Mouse (Mus musculus) T-helper 17 cell (primary cell): Measurements from ENCODE around the gene Limk1.

Experiments
- in situ Hi-C, 2 experiments: fragments of 300-600 bp; cut with MboI, MseI; formaldehyde crosslinking; loops; 1 replicate in 1 of 2; 2 replicates in 1 of 2; pipeline ENCODE4 v1.15.1; 2025; ENCODE audit warnings: high pct_unique_total_duplicates in 2 of 2

Limk1 gene

GRCm38 (mm10) chr5:134688086-134688717 lies at the start of gene Limk1:
TSS of gene Limk1 (minus strand) at chr5:134688598.
- in situ Hi-C loops = no loop called here

- in situ Hi-C loops = no loop called here
These were observed 46.5 kb upstream of the Limk1 start for GRCm38 (mm10) chr5:134734920-134735319.

DNA sequence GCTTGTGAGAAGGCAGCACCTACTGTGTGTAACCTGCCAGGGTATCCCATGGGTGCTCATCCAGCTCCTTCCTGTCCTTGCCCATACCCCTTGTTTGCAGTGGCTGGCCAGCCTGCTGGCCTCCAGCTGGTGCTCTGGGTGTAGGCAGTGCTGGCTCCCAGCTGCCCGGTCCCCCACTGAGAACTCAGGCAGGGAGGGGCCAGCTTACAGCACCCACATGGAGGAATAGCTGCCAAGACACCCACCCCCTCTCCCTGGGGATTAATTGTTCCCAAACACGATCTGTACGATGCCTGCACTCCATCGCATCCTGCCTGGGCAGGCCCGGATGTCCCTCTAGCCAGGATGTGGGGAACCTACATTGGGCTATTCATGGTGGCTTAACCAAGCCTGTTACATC lies 45.7 kb upstream of the Limk1 start:
- in situ Hi-C loops = no loop called here

- in situ Hi-C loops = no loop called here
These were observed 44.8 kb upstream of the Limk1 start for GRCm38 (mm10) chr5:134733241-134733640.

DNA sequence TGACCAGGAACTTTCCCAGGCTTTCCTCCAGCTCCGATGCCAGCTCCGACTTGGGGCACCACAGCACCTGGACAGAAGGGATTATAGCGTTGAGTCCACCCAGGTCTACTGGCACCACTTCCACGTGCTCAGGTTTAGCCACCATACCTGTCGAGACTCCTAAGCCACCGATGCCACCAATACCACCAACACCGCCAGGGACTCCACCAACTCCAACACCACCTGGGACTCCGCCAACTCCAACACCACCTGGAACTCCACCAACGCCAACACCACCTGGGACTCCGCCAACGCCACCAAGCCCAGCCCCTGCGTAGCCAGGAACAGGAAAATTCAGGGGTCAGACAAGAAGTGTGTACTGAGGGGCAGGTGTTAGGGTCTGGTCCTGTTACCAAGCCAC lies 40.7 kb upstream of the Limk1 start:
- in situ Hi-C loops = no loop called here

DNA sequence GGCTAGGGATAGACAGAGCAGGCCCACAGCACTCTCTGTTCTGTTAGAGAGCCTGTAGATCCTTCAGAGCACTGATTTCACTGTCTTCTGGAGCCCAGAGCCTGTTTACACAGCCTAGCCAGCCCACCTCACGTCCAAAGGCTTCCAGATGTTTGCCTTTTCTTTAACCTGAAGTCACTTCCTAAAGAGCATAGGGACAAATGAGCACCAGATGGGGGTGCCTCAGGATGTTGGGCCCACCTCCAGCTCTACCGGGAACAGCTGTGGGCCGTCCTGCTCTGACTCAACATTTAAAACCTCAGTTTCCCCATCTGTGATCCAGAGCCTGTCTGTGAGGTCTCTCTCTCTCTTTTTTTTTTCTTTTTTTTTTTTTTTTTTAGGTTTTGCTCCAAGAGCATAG lies 40.1 kb upstream of the Limk1 start:
- in situ Hi-C loops = no loop called here

GRCm38 (mm10) chr5:134727001-134727639 lies 38.7 kb upstream of the Limk1 start:
- in situ Hi-C loops = no loop called here

- in situ Hi-C loops = no loop called here
These were observed 36.9 kb upstream of the Limk1 start for GRCm38 (mm10) chr5:134725299-134725698.

GRCm38 (mm10) chr5:134720058-134720457 lies 31.7 kb upstream of the Limk1 start:
- in situ Hi-C loops = no loop called here

DNA sequence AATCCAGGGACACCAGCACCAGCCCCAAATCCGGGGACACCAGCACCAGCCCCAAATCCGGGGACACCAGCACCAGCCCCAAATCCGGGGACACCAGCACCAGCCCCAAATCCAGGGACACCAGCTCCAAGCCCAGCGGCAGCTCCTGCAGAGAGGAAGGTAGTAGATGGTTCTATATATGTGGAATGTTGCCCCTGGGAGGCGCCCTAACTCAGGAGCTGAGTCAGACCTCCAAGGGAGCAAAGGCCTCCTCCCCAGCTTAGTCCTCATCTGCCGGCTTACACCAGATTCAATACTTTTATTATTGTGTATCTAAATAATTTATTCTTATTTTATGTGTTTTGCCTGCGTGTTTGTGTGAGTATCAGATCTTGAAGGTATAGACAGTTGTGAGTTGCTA lies 22.7 kb upstream of the Limk1 start:
- in situ Hi-C loops = no loop called here

- in situ Hi-C loops = loop anchor here (5.0 to 10.0 kb wide), 2 partner anchors 54 to 207 kb away; no protein-coding TSS in a partner anchor
These were observed 20.9 kb upstream of the Limk1 start for GRCm38 (mm10) chr5:134709275-134709674.

GRCm38 (mm10) chr5:134704157-134704556 lies 15.8 kb upstream of the Limk1 start:
- in situ Hi-C loops = loop anchor here (5.0 to 10.0 kb wide), 2 partner anchors 49 to 202 kb away; no protein-coding TSS in a partner anchor

DNA sequence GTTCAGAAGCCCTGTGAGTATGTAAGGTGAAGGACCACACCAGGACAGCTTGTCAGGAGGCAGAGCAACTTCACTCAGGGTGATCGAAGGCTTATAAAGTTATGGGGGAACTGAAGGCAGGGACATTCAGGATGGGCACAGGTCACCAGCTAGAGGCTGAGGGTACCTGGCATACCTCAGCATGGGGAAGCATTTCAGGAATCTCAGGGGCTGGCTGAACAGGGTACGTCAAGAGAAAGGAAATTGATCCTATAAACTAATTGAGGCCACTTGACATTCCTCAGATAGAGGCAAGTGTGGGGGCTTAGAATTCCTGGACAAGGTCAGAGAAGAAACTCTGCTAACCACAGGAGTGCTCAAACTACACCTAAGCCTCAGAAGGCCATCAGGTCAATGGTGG lies 7.1 kb upstream of the Limk1 start:
- in situ Hi-C loops = no loop called here

DNA sequence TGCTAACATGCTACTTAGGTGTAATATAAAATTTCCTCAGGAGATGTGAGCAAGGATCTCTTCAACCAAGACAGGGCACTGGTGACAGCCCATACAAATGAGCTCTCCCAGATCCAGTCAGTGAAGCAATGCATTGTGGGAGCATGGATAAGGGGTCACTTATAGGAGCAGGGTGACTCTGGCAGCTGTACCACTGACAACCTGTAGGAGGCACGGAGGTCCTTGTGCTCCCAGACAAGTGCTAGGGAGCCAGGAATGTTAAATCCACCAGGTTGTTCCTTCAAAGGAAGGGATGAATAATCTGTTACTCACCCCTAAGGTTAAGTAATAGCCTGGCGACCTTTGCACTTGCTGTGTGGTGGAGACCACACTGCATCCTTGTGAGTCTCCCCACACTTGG lies 6.7 kb upstream of the Limk1 start:
- in situ Hi-C loops = no loop called here

GRCm38 (mm10) chr5:134692704-134693103 lies 4.3 kb upstream of the Limk1 start:
- in situ Hi-C loops = no loop called here

DNA sequence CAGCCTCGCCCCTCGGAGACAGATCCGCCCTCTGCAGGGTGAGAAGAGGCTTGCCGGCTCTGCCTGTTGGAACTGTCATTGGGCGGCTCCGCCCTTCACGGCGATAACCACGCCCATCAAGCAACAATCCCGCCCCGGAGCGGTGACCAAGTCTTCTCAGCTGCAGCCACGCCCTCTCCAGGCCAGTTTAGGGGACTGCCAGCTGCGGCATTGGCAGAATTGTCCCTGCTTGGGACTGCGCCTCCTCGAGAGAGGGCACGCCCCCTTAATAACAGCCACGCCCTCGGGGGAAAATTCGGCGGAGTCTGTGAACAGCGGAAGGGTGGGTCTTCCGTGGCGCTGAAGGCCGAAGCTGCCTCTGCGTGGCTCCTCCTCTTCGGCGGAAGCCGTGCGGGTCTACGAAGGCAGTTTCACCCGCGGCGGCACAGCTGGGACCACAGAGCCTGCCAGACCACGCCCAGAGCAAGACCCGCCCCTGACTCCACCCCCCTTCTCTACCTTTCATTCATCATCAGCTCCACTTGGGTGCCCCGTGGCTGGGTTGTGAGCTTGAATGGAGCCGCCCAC lies 403 bp upstream of the Limk1 start:
- in situ Hi-C loops = no loop called here

DNA sequence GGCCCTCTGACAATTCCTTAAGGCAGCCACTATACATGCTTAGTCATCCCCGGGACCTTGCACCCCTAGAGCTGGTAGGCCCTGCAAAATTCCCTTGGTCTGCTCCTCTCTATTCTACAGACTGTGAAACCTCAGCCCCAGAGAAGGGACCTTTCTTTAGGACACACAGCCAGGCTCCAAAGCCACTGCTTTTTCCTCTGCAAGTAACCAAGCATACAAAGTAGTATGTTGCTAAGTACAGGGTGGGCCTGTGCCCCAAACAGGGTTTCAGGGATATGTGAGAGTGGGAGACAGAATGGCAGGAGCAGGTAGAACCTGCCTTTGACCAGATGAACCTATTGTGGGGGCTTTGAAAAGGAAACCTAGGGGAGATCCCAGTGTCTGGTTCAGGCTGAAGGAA lies 1.2 kb downstream of the Limk1 start:
- in situ Hi-C loops = no loop called here

- in situ Hi-C loops = no loop called here
These were observed 1.9 kb downstream of the Limk1 start for GRCm38 (mm10) chr5:134686541-134686940.

GRCm38 (mm10) chr5:134684398-134684797 lies 4.0 kb downstream of the Limk1 start:
- in situ Hi-C loops = no loop called here

DNA sequence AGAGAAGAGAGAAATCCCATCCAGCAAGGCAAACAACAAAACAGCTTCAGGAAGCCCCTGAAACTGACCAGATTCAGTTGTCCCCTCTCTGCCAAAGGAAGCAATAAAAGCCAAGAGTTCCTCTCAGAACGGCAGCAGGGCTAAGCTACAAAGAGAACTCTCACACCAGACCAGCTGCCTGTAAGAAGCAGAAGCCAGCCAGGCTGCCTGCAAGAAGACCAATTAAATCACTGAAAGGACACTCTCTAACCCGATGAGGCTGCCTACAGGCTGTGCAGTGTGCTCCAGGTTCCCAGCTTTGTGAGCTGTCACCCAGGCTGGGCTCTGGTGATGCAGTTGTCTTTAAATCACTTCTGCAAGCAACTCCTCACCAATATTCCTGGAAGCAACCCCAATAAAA lies 4.6 kb downstream of the Limk1 start:
- in situ Hi-C loops = no loop called here

DNA sequence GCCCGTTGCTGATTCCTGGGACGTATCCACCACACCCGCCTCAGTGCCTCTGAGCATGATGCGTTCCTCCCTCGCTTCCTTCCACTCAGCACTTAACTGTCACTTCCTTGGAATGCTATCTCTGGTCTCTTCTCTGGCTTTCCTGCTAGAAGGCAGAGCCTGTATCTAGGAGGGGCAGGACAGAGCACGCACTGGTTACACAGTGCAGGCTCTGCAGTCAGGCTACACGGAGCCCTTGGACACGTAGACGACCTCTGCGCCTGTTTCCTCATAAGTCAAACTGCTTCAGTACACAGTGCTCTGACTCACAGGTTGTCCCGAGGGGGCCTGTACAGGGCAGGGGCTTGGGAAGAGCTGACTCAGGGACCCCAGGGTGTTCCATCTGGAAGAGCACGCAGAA lies 8.2 kb downstream of the Limk1 start:
- in situ Hi-C loops = no loop called here

DNA sequence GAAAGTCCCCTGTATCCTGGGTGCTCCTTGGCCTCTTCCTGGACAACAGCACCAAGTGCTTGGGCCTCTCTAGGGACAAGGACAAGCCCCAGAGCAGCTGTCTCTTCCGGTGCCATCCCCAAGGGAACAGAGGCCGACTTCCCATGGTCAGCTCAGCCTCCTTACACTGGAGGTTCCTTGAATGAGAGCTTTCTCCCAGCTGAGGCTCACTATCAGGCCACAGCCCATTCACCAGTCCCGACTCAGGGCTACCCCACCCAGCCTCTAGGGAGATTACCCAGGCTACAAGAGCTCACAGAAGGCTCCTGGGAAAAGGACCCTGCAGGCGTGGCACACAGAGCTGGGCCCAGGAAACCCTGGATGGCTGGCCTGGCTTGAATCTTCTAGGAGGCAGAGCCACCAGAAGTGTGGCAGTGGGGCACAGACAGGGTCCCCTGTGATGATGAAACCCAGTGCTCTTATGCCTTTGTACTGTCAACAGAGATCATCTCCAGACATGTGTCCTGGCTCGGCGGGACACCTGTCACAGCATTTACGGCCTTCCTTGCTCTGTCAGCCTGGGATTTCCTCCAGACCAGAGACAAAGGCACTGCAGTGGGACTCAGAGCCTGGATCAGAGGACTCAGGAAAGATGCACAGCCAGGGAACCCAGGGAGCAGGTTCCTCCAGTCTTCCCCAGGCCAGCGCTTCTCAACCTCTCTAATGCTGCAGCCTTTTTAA lies 9.4 kb downstream of the Limk1 start:
- in situ Hi-C loops = no loop called here
